Comparison of ENCODE assay signal across 27 mouse cellular contexts in the genomic region with DNA sequence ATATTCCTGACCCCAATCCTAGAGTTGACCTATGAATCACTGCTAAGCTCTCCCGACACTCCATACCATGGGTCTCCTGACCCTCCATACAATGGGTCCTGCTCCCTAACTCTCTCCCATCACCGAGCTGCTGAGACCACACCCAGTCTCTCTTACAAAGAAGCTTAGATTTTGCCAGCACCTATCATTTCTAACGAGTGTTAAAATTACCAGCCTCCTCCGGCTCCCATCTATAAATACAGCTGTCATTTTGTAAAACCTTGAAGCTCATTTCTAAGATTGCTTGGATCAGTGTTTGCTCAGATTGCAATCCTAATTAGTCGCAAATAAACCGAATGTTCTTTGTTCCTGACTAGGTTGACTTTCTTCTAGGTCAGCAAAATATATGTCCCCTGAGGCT.
DNase-seq lines count a peak whose midpoint lies in the region; ATAC-seq and TF ChIP-seq lines count a peak whose summit lies in the region.
"Had no signal": no experiment of that assay in that cellular context is flagged by ENCODE, and none has a peak within 500 bp of the region (broad histone marks: within the 10 kb centered on the region; RNA-seq: fewer than 3 reads in every experiment).

No protein-coding gene starts in this region.

- no peak for TF ChIP-seq CTCF in forebrain, postnatal 0 days (IDR thresholded peaks at IDR 0.05; ENCODE audit: low read depth)
- TF ChIP-seq CTCF in left cerebral cortex, adult 2 months (IDR thresholded peaks at IDR 0.05), result no peak

- H3K27me3 ChIP-seq in forebrain, postnatal 0 days (ENCODE audit: insufficient read depth, low read length), result no peaks in the 10 kb centered on the region
- no peaks in the 10 kb centered on the region for H3K27me3 ChIP-seq in forebrain, embryonic 16.5 days (replicated peaks; ENCODE audit: control insufficient read depth, insufficient read depth, low read length)
- H3K27me3 ChIP-seq in limb, embryonic 10.5 days (ENCODE audit: low read depth, poor library complexity, severe bottlenecking), result no peaks in the 10 kb centered on the region
- H3K27me3 ChIP-seq: forebrain, embryonic 13.5 days; heart, embryonic 13.5 days; Patski had no signal

- no peaks in the 10 kb centered on the region for H3K4me1 ChIP-seq in forebrain, postnatal 0 days (ENCODE audit: insufficient read depth)
- peaks cover 6% of the 10 kb centered on the region for H3K4me1 ChIP-seq in forebrain, embryonic 16.5 days (replicated peaks; ENCODE audit: control insufficient read depth, insufficient read depth, low read length)
- peaks cover 26% of the 10 kb centered on the region for H3K4me1 ChIP-seq in limb, embryonic 10.5 days

- no peak overlapping the region for H3K9ac ChIP-seq in forebrain, postnatal 0 days
- H3K9ac ChIP-seq in forebrain, embryonic 16.5 days (replicated peaks; ENCODE audit: low read depth, low read length), result no peak overlapping the region
- H3K9ac ChIP-seq: forebrain, embryonic 13.5 days; heart, embryonic 13.5 days; hindbrain, embryonic 14.5 days had no signal

- peak; percentile 25 for DNase-seq in forebrain, postnatal 0 days
- no peak for DNase-seq in left cerebral cortex, adult 2 months (ENCODE audit: extremely low spot score in 1 of 2, low spot score in 2 of 2)
- no peak for DNase-seq in left cerebral cortex, adult 18-20 months (ENCODE audit: low spot score in 2 of 2)
- DNase-seq in brain, adult 2 months (ENCODE audit: low read depth, low spot score), result peak; percentile 61
- peak; percentile 60 for DNase-seq in telencephalon, adult 2 months (ENCODE audit: low read depth, low spot score)
- DNase-seq in limb, embryonic 10.5 days (ENCODE audit: low spot score), result no peak
- DNase-seq: adrenal gland, postnatal 10 days; B cell, adult 2 months; cerebellum, adult 11-12 months; cerebellum, adult 8-10 months; cerebellum, postnatal 10 days; cerebellum, postnatal 36 days; gastrocnemius, postnatal 10 days; gastrocnemius, postnatal 36 days; heart, adult 2 months; heart, postnatal 14 days; heart, postnatal 4 days had no signal

- no peak; the same call in 1 of the 2 replicates for ATAC-seq in forebrain, postnatal 0 days
- no peak for ATAC-seq in forebrain, embryonic 16.5 days
- ATAC-seq: forebrain, embryonic 13.5 days; hindbrain, postnatal 0 days; inflammation-experienced regulatory T-cells, adult 6 months; Patski had no signal

- H3K4me2 ChIP-seq in forebrain, postnatal 0 days (ENCODE audit: low read depth), result no peak overlapping the region
- H3K4me2 ChIP-seq in forebrain, embryonic 16.5 days (ENCODE audit: low read length), result no peak overlapping the region
- H3K4me2 ChIP-seq: forebrain, embryonic 13.5 days; heart, embryonic 13.5 days; hindbrain, embryonic 14.5 days had no signal

- H3K27ac ChIP-seq in forebrain, postnatal 0 days (ENCODE audit: low read depth, low read length), result no peak overlapping the region
- H3K27ac ChIP-seq in forebrain, embryonic 16.5 days (ENCODE audit: low read length), result no peak overlapping the region
- H3K27ac ChIP-seq in left cerebral cortex, adult 2 months, result peak overlapping the region; percentile 75
- H3K27ac ChIP-seq in limb, embryonic 10.5 days, result no peak overlapping the region
- H3K27ac ChIP-seq: forebrain, embryonic 10.5 days; forebrain, embryonic 13.5 days; heart, adult 2 months; heart, embryonic 10.5 days; heart, embryonic 13.5 days; hindbrain, embryonic 14.5 days; hindbrain, postnatal 0 days had no signal

- no peaks in the 10 kb centered on the region for H3K9me3 ChIP-seq in forebrain, postnatal 0 days (ENCODE audit: low read length)
- no peaks in the 10 kb centered on the region for H3K9me3 ChIP-seq in forebrain, embryonic 16.5 days (ENCODE audit: control insufficient read depth, low read length)
- no peaks in the 10 kb centered on the region for H3K9me3 ChIP-seq in limb, embryonic 10.5 days (replicated peaks)
- H3K9me3 ChIP-seq: forebrain, embryonic 13.5 days had no signal

- H3K4me3 ChIP-seq in forebrain, postnatal 0 days (ENCODE audit: low read depth, low read length), result no peak overlapping the region
- H3K4me3 ChIP-seq in forebrain, embryonic 16.5 days (replicated peaks; ENCODE audit: low read length), result no peak overlapping the region
- no peak overlapping the region for H3K4me3 ChIP-seq in left cerebral cortex, adult 2 months
- no peak overlapping the region for H3K4me3 ChIP-seq in limb, embryonic 10.5 days
- H3K4me3 ChIP-seq: forebrain, embryonic 10.5 days; forebrain, embryonic 13.5 days; heart, adult 2 months; heart, embryonic 10.5 days; heart, embryonic 13.5 days had no signal

- WGBS in forebrain, postnatal 0 days, result 54% methylated on average over 6 of the region's 6 CpGs
- 59% methylated on average over 6 of the region's 6 CpGs for WGBS in forebrain, embryonic 16.5 days
- 84% methylated on average over 6 of the region's 6 CpGs for WGBS in limb, embryonic 10.5 days

- intact Hi-C loops in left cerebral cortex, adult 2 months (cut with DNase I), result no loop called here

- H3K36me3 ChIP-seq in forebrain, postnatal 0 days (ENCODE audit: insufficient read depth), result no peaks in the 10 kb centered on the region
- no peaks in the 10 kb centered on the region for H3K36me3 ChIP-seq in forebrain, embryonic 16.5 days (ENCODE audit: control insufficient read depth, insufficient read depth)
- no peaks in the 10 kb centered on the region for H3K36me3 ChIP-seq in limb, embryonic 10.5 days
- H3K36me3 ChIP-seq: forebrain, embryonic 10.5 days; G1E; heart, embryonic 13.5 days had no signal

Comparison
In these comparisons a context has a peak if more than half of its experiments do, and no peak if none do; other contexts are left out.
1. DNase-seq: peak in forebrain, postnatal 0 days (single experiment), brain, adult 2 months (single experiment) and telencephalon, adult 2 months (single experiment); none in left cerebral cortex, adult 2 months (0 of 2), left cerebral cortex, adult 18-20 months (0 of 2) and limb, embryonic 10.5 days (single experiment).